Mouse (Mus musculus): ENCODE results near the gene Syde1.
"Not testable (repeated sequence)": the region's sequence is repeated elsewhere in the genome, so short reads cannot be mapped to it uniquely, and the experiment has no call there.

Syde1 gene

DNA sequence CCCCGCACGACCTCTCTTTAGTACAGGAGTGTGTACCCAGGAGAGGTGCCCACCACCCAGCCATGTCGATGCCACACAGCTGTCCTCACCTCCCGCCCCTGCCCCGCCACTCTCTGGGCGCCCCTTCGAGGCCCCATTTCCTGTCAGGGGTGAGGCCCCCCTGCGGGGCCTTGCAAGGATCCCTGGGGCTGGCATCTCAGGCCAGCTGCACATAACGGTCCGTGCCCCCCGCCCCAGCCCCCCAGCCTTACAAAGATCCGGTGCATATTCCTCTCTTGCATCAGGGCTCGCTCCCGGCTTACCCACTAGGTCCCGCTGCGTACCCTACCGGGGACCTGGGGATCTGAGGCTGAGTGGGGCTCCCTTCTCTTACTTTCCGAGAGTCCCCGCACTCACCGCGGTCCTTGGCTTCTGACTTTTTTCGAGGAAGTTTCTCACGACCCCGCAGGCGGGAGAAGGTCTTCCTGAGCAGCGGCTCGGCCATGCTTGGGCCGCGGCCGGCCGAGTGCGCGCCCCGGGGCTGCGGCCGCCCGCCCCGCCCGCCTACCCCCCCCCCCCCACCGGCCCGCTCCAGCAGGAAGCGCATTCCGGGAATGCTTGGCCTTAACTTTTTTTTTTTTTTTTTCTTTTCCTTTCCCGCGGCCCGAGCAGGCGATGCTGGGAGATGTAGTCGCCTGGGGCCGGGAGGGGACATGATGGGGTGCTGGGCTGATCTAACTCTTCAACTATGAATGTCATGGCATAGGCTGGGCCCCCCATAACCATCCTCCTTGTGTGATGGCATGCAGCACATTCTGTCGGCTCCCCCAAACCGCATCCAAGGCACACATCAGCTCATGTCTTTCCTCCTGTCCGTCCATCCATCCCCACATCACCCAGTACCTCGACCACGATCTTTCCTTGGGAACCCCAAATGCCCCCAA, at the start of gene Syde1:
TSS of gene Syde1 (minus strand) at position 559 of the 923 bp plus-strand sequence.
- peak; percentile 35 for DNase-seq (ENCODE audit: low read depth, low spot score)

DNA sequence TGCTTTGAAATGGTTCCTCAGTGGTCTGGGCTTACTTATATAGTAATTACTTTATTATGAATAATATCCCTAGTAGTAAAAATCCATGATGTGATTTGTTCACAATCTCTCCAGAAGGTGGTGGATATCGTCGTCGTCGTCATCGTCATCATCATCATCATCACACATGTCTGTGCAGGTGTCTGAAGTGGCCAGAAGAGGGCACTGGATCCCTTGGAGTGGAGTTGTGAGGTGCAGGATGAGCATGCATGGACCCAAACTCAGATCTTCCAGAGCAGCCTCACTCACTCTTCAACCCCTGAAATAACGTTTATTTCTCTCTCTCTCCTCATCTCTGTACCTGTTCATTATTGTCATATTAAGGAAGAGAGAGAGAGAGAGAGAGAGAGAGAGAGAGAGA, 40.5 kb upstream of the Syde1 start:
- peak; percentile 80 for DNase-seq (ENCODE audit: low read depth, low spot score)

DNA sequence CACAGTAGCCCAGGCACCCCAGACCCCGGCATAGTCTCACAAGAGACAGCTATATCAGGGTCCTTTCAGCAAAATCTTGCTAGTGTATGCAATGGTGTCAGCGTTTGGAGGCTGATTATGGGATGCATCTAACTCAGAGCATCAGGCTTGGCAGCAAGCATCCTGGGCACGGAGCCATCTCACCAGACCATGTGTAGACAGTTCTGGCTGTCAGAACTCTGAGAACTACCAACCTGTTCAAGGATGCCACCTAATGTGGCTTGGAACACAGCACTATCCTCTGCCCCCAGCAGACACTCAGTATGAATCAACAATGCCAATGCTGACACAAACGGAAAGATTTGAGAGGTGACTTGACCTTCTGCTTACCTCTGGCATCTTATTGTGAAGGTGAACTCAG, 38.4 kb upstream of the Syde1 start:
- DNase-seq (ENCODE audit: low read depth, low spot score): peak; percentile 79

DNA sequence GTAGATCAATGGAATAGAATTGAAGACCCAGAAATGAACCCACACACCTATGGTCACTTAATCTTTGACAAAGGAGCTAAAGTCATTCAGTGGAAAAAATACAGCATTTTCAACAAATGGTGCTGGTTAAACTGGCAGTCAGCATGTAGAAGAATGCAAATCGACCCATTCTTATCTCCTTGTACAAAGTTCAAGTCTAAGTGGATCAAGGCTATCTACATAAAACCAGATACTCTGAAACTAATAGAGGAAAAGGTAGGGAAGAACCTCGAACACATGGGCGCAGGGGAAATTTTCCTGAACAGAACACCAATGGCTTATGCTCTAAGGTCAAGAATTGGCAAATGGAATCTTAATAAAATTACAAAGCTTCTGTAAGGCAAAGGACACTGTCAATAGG, 31.4 kb upstream of the Syde1 start:
- not testable (repeated sequence) for DNase-seq (ENCODE audit: low read depth, low spot score)

DNA sequence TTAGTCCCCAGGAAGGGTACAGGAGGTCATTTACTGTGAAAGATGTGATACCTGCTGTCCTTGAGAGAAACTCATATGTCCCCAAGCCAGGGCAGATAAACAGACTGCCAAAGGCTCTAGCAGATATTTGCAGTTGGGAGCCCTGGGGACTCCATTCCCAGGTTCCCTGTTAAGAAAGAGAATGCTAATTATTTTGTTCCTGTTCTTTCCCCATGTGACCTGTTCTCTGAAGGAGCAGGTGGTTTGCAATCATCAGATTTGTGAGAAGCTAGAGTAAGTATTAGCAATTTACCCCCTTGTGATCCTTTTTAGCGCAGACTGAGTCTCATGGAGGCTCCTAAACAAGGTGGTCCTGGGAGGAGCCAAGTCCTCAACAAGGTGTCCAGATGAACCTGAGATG, 26.2 kb upstream of the Syde1 start, which contains the start of gene Olfr1357:
TSS of gene Olfr1357 (minus strand) at position 101 of the 400 bp plus-strand sequence.
- DNase-seq (ENCODE audit: low read depth, low spot score): no peak

DNA sequence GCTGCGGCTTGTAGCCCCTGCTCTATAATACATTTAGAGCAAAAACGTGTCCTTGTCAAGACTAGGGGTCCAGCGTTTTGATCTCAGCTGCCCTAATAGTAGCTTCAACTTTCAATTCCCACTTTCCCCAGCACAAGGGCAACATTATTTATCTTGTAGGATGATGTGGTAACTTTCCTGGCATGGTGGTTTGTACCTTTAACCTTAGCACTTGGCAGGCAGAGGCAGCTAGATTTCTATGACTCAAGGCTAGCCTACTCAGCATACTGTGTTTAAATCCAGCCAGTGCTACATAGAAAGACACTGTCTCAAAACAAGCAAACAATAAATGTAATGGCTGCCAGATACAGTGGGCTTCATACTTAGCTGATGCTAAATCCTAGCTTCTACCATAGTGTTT, 15.8 kb upstream of the Syde1 start:
- DNase-seq (ENCODE audit: low read depth, low spot score): no peak

DNA sequence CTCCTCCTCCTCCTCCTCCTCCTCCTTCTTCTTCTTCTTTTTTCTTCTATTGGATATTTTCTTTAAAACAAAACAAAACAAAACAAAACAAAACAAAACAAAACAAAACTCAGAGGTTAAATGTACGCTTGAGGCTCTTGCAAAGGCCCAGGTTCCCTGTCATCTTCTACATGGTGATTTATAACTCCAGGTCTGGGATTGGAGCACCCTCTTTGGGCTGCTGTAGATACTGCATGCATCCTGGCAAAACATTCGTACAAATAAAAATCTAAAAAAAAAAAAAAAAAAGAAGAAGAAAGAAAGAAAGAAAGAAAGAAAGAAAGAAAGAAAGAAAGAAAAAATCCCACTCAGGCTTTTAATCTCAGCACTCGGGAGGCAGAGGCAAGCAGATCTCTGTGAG, 13.3 kb upstream of the Syde1 start:
- peak; percentile 83 for DNase-seq (ENCODE audit: low read depth, low spot score)

DNA sequence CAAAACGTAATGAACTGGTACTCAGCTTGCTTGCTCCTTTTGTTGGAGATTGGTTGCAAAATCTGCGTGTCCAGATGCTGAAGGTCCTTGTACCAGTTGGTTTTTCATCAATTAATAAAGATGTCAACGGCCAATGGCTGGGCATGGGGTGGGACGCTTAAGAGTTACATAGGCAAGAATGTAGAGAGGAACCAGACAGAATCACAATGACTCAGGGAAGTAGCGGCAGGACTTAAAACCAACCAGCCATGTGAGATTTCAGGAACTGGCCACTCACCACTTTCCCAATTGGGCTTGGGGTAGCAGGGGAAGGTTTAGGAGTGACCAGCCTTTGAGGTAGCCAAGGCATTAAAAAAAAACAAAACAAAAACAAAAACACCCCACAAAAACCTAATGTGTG, 8.1 kb upstream of the Syde1 start:
- DNase-seq (ENCODE audit: low read depth, low spot score): no peak

DNA sequence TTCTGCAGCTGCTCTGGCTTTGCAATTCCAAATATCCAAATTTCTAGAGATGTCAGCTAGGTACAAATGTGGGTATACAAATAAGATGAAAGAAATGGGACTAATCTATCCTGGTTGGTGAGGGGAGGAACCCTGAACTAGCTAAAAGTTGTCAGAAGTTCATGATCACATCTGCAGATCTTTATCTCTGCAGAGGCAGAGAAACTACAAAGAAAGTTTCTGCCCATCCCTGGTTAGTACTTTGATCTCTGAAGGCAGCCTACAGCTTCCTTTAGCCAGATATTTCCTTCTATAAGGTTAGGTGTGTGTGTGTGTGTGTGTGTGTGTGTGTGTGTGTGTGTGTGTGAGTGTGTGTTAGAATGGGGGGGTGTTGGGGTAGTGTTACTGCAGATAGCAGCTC, 2.8 kb upstream of the Syde1 start:
- no peak for DNase-seq (ENCODE audit: low read depth, low spot score)

DNA sequence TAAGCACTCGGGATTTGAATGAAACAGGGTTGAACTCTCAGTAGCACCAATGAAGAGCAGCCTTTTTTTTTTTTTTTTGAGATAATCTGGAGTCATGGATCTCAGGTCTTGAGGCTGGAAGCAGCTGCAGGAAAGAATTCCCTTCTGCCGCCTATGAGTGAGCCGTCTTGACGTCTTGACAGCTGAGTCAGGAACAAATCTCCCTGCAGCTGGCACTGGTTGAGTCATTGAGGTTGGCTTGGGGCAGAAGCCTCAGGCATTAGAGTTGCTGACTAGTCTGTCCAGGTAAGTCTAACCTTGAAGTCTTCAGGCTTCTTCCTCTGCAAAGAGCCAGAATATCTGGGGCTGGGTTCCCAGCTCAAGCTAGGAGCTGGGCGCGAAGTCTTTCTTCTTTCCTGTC, 2.4 kb upstream of the Syde1 start:
- no peak for DNase-seq (ENCODE audit: low read depth, low spot score)

DNA sequence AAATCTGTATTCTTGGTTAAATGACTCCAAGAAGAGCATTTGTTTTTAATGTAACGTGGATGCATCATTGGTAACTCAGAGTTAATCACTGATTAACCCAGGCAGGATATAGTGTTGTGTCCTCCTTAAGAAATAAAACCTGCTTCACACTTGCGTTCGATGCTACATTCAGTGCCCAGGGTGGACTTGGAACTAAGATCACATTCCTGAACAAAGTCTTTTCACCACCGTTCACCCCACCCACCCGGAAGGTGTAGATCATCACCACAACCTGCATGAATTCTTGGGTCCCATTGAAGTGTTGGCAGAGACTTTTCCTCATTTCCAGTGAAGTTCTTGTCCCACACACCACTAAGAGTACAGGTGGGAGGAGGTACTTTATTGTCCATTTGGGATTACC, 2.0 kb upstream of the Syde1 start:
- no peak for DNase-seq (ENCODE audit: low read depth, low spot score)

DNA sequence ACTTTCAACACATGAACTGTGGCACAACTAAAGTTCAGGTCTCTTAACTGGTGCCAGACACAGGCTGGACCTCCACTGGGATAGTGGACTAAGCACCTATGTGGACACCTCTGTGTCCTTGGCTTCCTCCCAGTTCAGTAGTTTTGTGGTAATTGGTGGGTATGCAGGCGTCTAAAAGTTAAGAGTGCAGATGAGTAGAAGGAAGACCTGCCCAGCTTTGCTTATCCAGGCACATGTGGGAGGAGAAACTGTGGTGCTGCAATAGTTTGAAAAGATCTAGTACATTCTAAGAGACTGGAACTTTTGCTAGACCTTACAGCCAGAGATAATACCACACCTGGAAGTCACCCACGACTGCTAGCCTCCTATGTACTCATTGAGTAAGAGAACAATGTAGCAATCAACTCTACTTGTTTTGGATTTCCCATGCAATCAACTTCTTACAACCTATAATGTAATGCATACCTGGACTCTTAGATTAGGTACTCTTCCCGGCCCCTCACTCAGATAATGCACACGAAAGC, 1.2 kb upstream of the Syde1 start:
- DNase-seq (ENCODE audit: low read depth, low spot score): no peak

DNA sequence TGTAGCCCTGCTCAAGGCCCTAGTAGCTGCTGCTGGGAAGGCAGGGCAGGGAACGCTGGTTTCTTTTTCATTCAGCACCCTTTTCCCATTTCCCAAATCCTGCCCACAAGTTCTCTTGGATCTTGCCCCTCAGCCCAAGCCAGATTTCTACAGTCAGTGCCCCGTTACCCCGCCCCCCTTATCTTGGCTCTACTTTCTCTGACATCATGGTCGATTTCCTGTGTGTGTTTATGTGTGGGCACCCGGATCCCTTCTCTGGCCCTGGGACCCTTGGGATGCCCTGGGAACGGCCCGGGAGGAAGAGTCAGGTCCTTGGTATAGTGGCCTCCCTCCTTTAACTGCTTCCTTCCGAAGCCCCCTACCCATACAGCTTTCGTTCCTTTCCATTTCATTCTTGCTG, 1.0 kb downstream of the Syde1 start:
- no peak for DNase-seq (ENCODE audit: low read depth, low spot score)

DNA sequence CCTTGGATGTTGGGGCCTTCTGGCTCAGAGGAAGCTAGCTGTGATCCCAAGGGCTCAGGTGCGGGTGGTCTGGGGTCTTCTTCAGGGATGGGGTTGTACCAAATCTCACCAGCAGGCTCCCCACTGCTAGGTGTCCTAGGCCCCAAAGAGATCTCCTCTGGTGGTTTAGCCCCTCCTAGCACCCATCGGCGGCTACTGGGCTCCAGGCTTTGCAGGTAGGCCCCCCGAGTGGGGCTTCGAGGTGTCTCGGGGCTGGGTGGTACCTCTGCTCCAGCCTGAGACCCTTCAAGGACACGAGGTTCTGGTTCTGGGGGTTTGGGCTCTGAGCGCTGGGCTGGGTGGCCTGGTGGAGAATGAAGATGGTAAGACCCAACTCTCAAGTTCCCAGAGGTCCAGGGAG, 1.9 kb downstream of the Syde1 start:
- no peak for DNase-seq (ENCODE audit: low read depth, low spot score)

DNA sequence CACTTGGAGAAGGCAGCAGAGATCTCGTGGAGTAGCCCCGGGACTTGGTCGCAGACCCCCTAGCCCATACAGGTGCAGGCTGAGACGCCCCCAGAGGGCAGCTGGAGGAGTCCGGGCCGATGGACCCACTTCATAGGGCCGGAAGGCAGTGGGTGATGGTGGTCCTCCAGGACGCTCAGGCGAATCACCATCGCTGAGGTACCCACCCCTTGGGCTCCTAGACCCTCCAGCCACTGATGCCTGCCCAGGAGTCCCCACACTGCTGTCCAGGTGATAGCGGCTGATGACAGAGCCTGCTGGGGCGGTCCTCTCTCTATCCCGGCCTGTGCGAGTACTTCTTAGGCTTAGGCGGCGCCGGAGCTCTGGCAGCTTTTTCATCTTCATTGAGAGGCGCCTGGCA, 2.5 kb downstream of the Syde1 start:
- DNase-seq (ENCODE audit: low read depth, low spot score): no peak

DNA sequence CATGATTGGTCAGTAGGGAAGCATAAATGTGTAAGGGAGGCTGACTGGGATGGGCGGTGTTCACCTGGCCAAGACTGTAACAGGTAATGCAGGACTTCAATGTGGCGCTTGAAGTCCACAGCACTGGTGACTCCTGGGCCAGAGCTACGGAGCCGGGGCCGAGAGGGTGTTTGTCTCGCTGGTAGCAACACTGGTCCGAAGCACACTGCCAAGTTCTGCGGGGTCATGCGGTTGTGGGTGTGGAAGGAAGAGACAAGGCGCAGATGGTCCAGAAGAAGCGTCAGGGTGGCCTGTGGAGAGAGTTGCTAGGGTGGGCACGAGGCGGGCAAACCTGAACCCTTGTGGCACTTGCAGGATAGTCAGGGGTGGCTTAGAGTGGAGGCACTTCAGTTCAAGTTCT, 5.7 kb downstream of the Syde1 start:
- no peak for DNase-seq (ENCODE audit: low read depth, low spot score)

DNA sequence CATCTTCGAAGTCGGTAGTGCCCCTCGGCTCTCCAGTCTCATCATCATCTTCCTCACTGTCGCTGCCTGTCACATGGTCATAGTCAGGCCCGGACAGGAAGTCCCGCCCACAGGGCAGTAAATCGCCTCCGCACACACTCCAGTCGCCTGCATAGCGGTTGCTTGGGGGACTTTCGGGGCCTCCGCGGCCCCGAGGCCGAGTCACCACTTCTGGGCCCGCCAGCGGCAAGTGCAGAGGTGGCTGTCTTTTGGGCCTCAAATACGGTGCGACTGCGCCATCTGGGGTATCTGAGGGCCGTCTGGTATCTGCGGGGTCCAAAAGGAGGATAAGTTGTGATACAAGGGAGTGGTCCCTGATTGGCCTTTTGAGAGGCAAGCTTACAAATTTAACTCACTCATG, 6.2 kb downstream of the Syde1 start:
- no peak for DNase-seq (ENCODE audit: low read depth, low spot score)

DNA sequence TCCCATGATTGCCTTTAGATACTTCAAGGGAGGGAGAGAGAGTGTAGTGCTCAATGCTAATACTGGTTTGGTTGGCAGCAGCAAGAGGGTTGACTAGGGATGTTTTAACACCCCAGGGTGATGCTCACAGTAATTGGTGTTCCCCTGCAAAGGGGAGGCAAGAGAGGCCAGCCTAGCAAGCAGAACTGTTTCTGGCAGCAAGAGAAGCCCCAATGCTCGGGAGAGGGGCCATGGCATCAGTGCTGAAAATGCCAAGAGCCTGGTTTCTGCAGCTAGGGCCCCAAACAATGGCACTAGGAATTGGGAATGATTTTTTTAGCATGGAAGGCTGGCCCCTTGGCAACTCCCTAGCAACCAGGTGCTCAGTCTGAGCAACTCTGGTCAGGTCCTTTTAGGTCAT, 6.8 kb downstream of the Syde1 start:
- no peak for DNase-seq (ENCODE audit: low read depth, low spot score)

DNA sequence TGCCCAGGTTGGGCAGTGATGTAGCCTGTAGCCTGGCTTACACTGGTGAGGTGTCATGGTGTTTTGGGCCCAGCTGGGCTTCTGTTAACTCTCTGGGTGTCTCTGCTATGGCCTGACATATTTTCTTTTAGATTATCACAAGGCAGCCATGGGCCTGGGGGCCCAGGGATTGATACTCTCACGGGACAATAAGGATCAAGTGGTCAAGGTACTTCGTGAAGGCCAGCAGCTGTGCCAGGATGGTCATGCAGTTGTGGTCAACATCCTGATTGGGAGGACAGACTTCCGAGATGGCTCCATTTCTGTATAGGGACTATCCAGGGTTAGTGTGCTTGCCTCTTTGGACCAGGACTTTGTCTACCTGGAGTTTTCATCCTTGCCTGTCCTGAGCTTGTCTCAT, 7.8 kb downstream of the Syde1 start:
- no peak for DNase-seq (ENCODE audit: low read depth, low spot score)

DNA sequence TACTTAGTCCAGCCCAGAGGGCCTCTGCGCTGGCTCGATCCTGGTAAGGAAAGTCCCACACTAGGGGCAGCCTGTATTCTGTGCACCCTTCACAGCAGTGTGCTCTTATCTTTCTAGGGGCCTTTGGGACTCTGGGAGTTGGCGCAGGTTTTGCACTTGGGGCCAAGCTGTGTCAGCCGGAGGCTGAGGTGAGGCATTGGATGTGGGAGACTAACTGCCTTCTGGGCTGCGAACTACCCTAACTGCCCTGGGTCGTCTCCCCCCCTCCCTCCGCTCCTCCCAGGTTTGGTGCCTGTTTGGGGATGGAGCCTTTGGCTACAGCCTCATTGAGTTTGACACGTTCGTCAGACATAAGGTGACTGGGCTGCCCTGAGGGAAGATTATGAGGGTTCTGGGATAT, 8.4 kb downstream of the Syde1 start:
- no peak for DNase-seq (ENCODE audit: low read depth, low spot score)

DNA sequence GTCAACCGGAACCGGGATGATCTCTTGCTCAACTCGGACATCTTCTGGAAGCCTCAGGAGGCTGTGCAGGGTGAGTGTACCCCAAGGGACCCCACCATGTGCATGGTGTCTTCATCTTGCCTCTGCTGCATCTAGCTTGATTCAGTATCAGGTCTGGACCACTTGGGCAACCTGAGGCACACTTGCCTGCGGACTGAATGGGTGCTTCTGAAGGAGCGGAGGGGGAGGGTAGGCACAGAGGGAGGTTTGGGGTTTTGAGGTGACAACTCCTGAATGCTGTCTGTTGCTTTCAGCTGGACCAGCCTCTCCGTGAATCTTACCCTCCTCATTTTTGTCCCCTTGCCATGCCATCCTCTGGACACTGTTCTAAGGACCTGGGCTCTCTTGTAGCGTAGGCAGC, 10.6 kb downstream of the Syde1 start:
- DNase-seq (ENCODE audit: low read depth, low spot score): no peak

DNA sequence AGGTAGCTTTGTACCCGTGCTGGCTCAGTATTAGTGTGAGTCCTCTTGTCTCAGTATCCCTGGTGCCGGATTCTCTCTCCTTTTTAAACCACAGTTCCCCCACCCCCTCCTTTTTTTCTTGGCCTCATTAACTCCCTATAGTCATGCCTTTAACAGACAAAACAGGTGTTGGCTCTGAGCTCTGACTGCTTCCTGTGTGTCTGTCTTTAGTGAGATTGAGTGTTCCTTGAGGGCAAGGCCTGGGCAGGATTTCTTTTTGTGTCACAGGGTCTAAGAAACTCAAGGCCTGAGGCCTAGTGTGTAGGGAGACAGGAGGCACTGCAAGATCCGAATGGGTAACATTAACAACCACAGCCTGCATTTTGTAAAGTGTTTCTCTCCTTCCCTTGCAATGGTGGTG, 13.6 kb downstream of the Syde1 start:
- DNase-seq (ENCODE audit: low read depth, low spot score): no peak

DNA sequence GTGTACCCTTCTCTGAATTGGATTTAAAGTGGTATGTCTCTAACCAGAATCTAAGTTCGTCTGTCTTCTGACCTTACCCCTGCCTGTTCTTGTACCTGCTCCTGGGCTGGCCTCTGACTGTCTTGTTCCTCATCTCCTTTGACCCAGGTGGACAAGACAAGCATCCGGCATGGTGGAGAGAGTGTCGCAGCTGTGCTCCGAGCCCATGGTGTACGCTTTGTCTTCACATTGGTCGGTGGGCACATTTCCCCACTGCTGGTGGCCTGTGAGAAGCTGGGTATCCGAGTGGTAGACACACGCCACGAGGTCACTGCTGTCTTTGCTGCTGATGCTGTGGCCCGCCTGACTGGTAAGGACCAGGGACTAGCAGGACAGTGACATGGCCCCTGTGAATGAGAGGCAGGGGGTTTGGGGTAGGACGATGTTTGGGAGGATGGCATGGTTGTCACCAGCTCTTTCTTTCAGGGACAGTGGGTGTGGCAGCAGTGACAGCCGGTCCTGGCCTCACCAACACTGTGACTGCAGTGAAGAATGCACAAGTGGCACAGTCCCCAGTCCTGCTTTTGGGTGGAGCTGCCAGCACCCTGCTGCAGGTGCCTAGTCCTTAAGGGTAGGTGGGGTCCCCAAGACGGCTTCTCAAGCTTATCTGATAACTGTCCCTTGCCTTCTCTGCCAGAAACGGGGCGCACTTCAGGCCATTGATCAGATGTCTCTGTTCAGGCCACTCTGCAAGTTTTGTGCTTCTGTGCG, 15.2 kb downstream of the Syde1 start:
- DNase-seq (ENCODE audit: low read depth, low spot score): no peak

Data from brain, adult 2 months (tissue).